Mouse (Mus musculus) adrenal gland, adult 10 weeks (tissue): ENCODE measurements around the gene Cntd1. TPM values are rescaled to one million over a fixed set of nuclear protein-coding genes. Genes with fewer than 3 reads are reported as not detected.

Experiments
- polyA plus RNA-seq: library from polyadenylated mRNA; stranded (reverse); fragments of 350-450 nt; fragmentation: Illumina TruSeq; extraction: RNeasy Lipid Tissue Mini Kit (QIAGEN cat#74804); gene quantifications from one replicate; pipeline ENCODE4 v1.2.3, GENCODE M21; 2014; ENCODE audit warnings: low read depth, low replicate concordance

The Cntd1 gene
- 0.35 TPM for polyA plus RNA-seq

GRCm38 (mm10) chr11:101278223-101279192 lies at the start of gene Cntd1, which contains the start of gene Coa3:
Gene Cntd1 (plus strand): TSS chr11:101279012.
Gene Coa3 (minus strand): TSS chr11:101279114.

DNA sequence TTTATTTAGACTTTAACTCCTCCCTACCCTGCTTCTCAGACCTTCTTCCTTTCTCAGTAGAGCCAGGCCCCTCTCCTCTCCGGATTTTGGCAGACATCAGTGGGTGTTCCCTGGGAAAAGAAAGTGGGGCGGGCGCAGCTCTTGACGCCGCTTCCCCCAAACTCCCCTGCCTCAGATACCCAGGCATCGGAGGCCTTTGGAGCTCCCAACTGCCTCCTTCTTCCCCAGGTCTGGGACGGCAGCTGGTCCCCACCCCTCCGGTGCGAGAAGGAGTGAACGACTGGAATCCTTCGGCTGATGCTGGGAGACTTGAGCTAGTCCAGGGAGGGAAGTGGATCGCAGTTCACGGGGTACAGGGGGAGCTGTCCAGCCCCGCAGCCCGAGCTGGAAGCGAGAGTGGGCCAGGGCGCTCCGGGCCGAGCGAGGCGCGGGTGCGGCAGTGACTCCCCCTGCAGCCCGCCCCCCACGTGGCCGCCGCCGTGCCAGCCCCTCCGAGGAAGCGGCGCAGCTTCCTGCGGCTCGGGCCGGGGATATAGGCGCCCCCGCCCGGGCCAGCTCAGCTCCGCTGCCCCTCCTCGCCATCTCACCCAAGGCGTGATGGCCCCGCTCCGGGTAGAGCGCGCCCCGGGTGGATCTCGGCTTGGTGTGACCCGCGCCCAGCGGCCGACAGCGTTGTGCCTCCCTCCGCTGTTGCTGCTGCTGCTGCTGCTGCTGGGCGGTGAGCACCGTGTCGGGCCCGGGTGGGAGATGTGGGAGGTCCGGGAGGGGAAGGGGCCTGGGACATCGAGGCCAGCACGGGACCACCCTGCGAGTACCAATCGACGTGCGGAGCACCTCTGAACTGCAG lies 32.7 kb upstream of the Cntd1 start, which contains the start of gene Ramp2:
Ramp2 (plus strand) TSS at position 174 of the 847 bp plus-strand sequence.

DNA sequence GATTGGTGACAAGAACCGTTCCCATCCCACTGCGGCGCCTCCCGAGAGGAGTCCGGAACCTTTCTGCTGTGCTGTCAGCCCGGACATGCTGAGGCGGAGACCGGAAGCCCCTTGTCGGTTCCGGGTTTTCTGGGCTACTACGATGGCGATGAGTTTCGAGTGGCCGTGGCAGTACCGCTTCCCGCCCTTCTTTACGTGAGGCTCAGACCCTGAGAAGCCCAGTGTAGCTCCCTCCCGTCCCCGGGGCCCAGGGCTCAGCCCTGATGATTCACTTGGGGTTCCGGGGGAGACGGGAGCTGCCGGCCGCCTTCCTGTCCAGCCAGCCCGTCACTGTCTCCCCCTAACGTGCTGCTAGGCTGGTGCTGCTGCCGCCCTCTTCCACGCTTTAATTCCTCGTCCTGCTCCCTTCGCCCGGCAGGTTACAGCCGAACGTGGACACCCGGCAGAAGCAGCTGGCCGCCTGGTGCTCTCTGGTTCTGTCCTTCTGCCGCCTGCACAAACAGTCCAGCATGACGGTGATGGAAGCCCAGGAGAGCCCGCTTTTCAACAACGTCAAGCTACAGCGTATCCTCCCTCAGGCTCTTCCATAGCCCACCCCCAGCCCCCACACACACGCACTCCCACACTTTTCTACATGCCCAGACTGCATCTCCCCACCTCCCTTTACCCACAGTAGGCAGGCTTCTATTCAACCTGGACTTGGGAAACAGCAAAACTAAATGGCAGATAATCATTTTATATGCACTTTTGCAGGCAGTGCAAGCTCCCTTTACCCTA lies 25.0 kb upstream of the Cntd1 start, which contains the start of gene Vps25:
Vps25 (plus strand) TSS at position 95 of the 777 bp plus-strand sequence.

DNA sequence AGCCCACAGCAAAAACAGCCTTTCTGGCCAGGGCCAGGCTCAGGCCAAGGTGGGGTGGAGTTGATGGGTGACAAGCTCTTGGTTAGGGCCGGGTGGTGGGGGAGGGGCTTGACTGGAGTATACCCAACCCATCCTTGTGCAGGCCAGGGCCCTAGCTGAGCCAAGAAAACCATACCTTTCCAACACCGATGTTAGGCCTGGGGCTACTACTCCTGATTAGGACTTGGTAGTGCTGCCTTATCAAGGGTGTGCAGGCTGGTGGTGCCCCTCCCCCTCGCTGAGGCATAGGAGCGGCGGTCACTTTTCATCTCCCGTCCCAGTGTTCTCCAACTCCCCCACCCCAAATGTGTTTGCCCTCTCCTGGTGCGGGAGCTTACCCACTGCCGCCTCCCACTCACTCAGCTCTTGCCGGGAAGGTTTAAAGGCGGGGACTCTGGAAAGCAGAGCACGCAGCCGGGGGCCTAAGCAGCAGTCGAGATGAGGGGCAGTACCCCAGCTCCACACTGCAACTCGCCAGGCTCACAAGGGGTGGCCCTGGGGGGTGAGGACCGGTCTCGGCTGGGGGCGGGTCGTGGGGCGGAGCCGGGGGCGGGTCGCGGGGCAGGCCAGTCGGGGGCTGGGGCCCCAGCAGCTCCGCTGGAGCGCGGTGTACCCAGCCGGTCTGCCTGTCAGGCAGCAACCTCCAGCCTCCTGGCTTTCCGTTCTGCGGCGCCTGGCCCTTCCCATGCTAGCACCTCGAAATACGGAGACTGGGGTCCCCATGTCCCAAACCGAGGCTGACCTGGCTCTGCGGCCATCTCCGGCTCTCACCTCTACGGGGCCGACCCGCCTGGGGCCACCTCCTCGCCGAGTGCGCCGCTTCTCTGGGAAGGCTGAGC lies 18.6 kb upstream of the Cntd1 start, which contains the start of gene Wnk4:
Wnk4 (plus strand) TSS at position 620 of the 878 bp plus-strand sequence.

DNA sequence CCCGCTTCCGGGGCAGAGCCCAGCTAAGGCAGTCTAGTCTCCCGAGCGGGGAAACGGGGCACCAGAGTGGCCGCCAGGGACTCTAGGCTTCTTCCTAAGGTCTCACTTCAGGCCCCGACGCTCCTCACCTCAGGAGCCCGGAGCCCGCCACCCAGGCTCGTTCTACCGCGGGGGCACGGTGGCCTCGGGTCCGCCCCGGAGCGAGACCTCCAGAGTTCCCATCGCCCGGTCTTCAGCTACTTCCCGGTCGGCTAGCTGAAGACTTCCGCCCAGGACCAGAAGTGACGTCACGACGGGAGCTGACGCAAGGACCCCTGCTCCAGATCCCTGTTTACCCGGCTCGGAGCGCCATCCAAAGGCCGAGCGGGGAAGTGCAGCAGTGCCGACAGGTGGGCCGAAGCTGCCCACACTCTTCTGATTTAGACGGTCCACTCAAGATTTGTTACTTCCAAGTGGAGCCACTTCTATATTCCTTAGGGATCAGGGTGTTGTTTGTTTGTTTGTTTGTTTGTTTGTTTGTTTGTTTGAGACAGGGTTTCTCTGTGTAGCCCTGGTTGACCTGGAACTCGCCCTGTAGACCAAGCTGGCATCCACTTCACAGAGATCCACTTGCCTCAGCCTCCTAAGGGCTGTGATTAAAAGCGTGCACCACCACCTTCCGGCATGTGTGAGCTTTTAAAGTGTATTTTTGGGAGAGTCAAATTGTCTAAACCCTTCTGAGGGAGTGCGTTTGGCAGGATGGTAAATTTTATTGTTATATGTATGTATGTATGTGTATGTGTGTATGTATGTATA lies 23.4 kb downstream of the Cntd1 start, which contains the start of gene Becn1:
Becn1 (minus strand) TSS at position 283 of the 795 bp plus-strand sequence.

DNA sequence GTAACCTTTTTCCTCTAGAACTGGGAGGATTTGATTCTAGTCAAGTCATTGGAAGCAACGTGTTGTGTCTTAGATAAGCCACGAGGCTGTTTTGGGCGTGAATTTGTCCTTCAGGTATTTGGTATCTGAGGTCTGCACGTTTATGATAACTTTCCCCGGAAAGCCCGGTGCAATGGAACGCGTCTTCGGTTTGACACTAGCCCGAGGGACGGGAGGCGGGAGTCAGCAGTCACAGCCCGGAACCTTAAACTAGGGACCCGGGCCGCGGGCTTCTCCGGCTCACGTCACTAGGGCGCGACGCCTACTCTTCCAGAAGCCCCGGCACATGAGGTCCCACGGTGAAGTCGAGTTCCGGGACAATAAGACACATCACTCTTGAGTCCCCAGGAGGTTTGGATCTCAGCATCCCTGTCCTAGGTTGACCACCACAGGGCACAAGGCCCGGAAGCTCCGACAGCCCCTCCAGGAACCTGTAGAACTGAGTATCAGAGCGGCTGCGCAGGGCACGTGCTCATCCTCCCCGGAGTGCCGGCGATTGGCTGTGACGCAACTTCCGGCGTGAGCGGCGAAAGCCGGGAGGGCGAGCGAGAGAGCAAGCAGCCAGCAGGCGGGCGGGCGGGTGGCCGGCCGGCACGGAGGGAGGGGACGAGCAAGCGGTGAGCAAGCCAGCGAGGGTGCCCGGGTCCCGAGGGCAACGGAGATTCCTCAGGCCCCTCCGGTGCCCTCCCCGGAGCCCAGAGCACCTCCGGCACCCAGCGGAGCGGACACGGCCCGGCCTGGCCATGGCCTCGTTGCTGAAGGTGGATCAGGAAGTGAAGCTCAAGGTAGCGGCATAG lies 37.1 kb downstream of the Cntd1 start, which contains the start of gene Psme3:
Psme3 (plus strand) TSS at position 549 of the 836 bp plus-strand sequence.

DNA sequence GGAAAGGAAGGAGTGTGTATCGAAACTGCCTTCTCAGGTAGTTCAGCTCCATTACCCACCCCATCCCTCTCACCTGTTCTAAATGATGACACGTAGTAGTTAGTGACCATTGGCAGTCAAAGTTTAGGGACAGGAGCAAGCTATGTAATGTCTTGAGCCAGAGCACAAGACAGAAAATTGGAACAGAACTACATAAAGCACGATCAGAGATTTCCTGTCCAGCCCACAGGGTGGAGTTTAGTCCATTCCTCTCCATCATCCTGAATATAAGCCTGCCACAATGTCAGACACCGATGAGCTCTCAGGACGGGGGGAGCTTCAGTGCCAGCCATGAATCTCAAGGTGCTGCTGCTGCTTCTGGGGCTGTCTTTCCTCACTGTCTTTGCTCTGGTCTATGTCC lies 46.0 kb downstream of the Cntd1 start, which contains the start of gene Aoc2:
Aoc2 (plus strand) TSS at position 301 of the 400 bp plus-strand sequence.

DNA sequence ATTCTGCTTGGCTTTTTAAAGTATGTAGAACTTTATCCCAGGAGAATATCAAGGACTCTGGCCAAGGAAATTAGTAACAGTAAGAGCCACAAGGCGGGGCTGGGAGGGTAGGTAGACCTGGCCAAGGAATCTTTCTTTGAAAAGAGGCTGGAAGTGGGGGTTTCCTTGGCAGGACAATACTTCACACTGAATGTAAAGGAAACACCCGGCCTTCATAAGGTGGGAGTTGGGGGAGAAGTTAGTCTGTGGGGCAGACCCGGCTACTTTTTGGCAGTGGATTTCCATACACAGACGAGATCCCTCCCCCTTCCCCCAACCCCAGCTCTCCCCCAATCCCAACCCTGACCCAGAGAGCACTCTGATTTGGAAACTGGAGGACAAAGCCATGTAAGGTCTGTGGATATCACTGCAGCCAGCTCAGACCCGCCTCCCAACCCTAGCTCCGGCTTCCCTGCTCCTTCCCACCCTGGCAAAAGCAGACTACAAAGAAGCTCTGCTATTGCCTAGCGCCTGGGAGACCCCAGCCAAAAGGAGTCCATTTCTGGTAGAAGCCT lies 51.6 kb downstream of the Cntd1 start, which contains the start of gene Aoc3:
Aoc3 (plus strand) TSS at position 235 of the 554 bp plus-strand sequence.

Other genes starting within 250 kb of the Cntd1 start
- 0.76 TPM for gene Naglu, start 209.0 kb upstream of the Cntd1 start, polyA plus RNA-seq
- not detected for gene Hsd17b1, start 200.6 kb upstream of the Cntd1 start, polyA plus RNA-seq
- gene Coasy, start 196.4 kb upstream of the Cntd1 start, polyA plus RNA-seq = 5.5 TPM
- 51.7 TPM for gene Mlx, start 191.7 kb upstream of the Cntd1 start, polyA plus RNA-seq
- 4.3 TPM for gene Psmc3ip, start 183.6 kb upstream of the Cntd1 start, polyA plus RNA-seq
- 40.1 TPM for gene Retreg3, start 159.1 kb upstream of the Cntd1 start, polyA plus RNA-seq
- 3.0 TPM for gene Tubg1, start 159.1 kb upstream of the Cntd1 start, polyA plus RNA-seq
- gene Tubg2, start 123.1 kb upstream of the Cntd1 start, polyA plus RNA-seq = not detected
- 0.17 TPM for gene Cntnap1, start 108.5 kb upstream of the Cntd1 start, polyA plus RNA-seq
- gene Plekhh3, start 107.7 kb upstream of the Cntd1 start, polyA plus RNA-seq = not detected
- gene Ccr10, start 103.6 kb upstream of the Cntd1 start, polyA plus RNA-seq = not detected
- gene Ezh1, start 52.5 kb upstream of the Cntd1 start, polyA plus RNA-seq = 26.1 TPM
- 6.6 TPM for gene Ramp2, start 33.0 kb upstream of the Cntd1 start, polyA plus RNA-seq
- 99.3 TPM for gene Vps25, start 25.3 kb upstream of the Cntd1 start, polyA plus RNA-seq
- not detected for gene Wnk4, start 18.4 kb upstream of the Cntd1 start, polyA plus RNA-seq
- gene Coa3, start 102 bp downstream of the Cntd1 start, polyA plus RNA-seq = 5.0 TPM
- gene Becn1, start 23.3 kb downstream of the Cntd1 start, polyA plus RNA-seq = 112 TPM
- gene Psme3, start 37.2 kb downstream of the Cntd1 start, polyA plus RNA-seq = 268 TPM
- gene Aoc2, start 46.1 kb downstream of the Cntd1 start, polyA plus RNA-seq = not detected
- 22.7 TPM for gene Aoc3, start 51.6 kb downstream of the Cntd1 start, polyA plus RNA-seq
- 0.47 TPM for gene G6pc, start 88.5 kb downstream of the Cntd1 start, polyA plus RNA-seq
- 8.6 TPM for gene Aarsd1, start 138.6 kb downstream of the Cntd1 start, polyA plus RNA-seq
- gene Gm27029, start 145.8 kb downstream of the Cntd1 start, polyA plus RNA-seq = not detected
- 5.1 TPM for gene Rundc1, start 146.1 kb downstream of the Cntd1 start, polyA plus RNA-seq
- 2.7 TPM for gene Ptges3l, start 146.3 kb downstream of the Cntd1 start, polyA plus RNA-seq
- 55.5 TPM for gene Rpl27, start 163.3 kb downstream of the Cntd1 start, polyA plus RNA-seq
- gene Ifi35, start 169.4 kb downstream of the Cntd1 start, polyA plus RNA-seq = 3.5 TPM
- gene Rnd2, start 186.0 kb downstream of the Cntd1 start, polyA plus RNA-seq = 6.2 TPM
- 5.2 TPM for gene Vat1, start 187.2 kb downstream of the Cntd1 start, polyA plus RNA-seq